Mouse (Mus musculus) cortical plate, adult 2 months (tissue): ENCODE measurements around the gene Eif2b5.

Experiments
- CTCF ChIP-seq: fragments of 200-500 bp; IDR thresholded peaks from 2 replicates; pipeline ENCODE4 v1.5.1; 2011; ENCODE audit warnings: mild to moderate bottlenecking, control low read depth, low read length; ENCODE audit not compliant: insufficient read depth; ENCODE audit errors: extremely low read depth
- POLR2A ChIP-seq: fragments of 200-500 bp; IDR thresholded peaks from 2 replicates; pipeline ENCODE4 v1.6.1; 2011; ENCODE audit warnings: mild to moderate bottlenecking, low read length, control low read depth; ENCODE audit not compliant: insufficient read depth; ENCODE audit errors: extremely low read depth

GRCm38 (mm10) chr16:20488151-20488550 lies 10.5 kb upstream of the Eif2b5 start:
- no peak for TF ChIP-seq POLR2A
- no peak for TF ChIP-seq CTCF
